In genomic region chr2:132264266-132264710, GRCm38 (mm10) we compare ENCODE assay signal across 8 mouse cellular contexts. TPM values are rescaled to one million over a fixed set of nuclear protein-coding genes. Genes with fewer than 3 reads are reported as not detected.
DNase-seq lines count a peak whose midpoint lies in the region; ATAC-seq and TF ChIP-seq lines count a peak whose summit lies in the region.

No protein-coding gene starts in this region.

- H3K9me3 ChIP-seq in forebrain, embryonic 16.5 days (ENCODE audit: control insufficient read depth, low read length), result no peaks in the 10 kb centered on the region
- H3K9me3 ChIP-seq in liver, embryonic 14.5 days (ENCODE audit: control insufficient read depth, low read length), result no peaks in the 10 kb centered on the region
- no peaks in the 10 kb centered on the region for H3K9me3 ChIP-seq in stomach, postnatal 0 days (ENCODE audit: control insufficient read depth, low read length)

- DNase-seq in thymus, postnatal 14 days, result peak; percentile 17
- DNase-seq in thymus, postnatal 0 days (ENCODE audit: low spot score), result no peak
- DNase-seq in liver, embryonic 14.5 days (ENCODE audit: low read depth in 3 of 3, low spot score in 3 of 3), result no peak
- DNase-seq in stomach, postnatal 0 days (ENCODE audit: low spot score), result no peak
- no peak for DNase-seq in right cerebral cortex, postnatal 25 days
- no peak for DNase-seq in spleen, postnatal 4 days (ENCODE audit: low spot score in 2 of 2)
- no peak for DNase-seq in layer of hippocampus, postnatal 10 days (ENCODE audit: low spot score in 2 of 2)

- no peaks in the 10 kb centered on the region for H3K36me3 ChIP-seq in forebrain, embryonic 16.5 days (ENCODE audit: control insufficient read depth, insufficient read depth)
- no peaks in the 10 kb centered on the region for H3K36me3 ChIP-seq in liver, embryonic 14.5 days (replicated peaks; ENCODE audit: control insufficient read depth, insufficient read depth, low read depth)
- H3K36me3 ChIP-seq in stomach, postnatal 0 days (ENCODE audit: control insufficient read depth, insufficient read depth, low read length), result no peaks in the 10 kb centered on the region

- WGBS in forebrain, embryonic 16.5 days, result 14% methylated on average over 6 of the region's 6 CpGs
- WGBS in liver, embryonic 14.5 days (ENCODE audit: insufficient replicate concordance), result 15% methylated on average over 6 of the region's 6 CpGs
- 17% methylated on average over 6 of the region's 6 CpGs for WGBS in stomach, postnatal 0 days

- H3K9ac ChIP-seq in forebrain, embryonic 16.5 days (replicated peaks; ENCODE audit: low read depth, low read length), result peak overlapping the region; percentile 96
- H3K9ac ChIP-seq in liver, embryonic 14.5 days (replicated peaks), result peak overlapping the region; percentile 91
- H3K9ac ChIP-seq in stomach, postnatal 0 days (ENCODE audit: low read length), result no peak overlapping the region; the same call in 1 of the 2 replicates

- no peaks in the 10 kb centered on the region for H3K27me3 ChIP-seq in forebrain, embryonic 16.5 days (replicated peaks; ENCODE audit: control insufficient read depth, insufficient read depth, low read length)
- H3K27me3 ChIP-seq in liver, embryonic 14.5 days (ENCODE audit: control insufficient read depth, insufficient read depth, low read length), result no peaks in the 10 kb centered on the region
- no peaks in the 10 kb centered on the region for H3K27me3 ChIP-seq in stomach, postnatal 0 days (ENCODE audit: control insufficient read depth, insufficient read depth, low read length)

- ATAC-seq in forebrain, embryonic 16.5 days, result no peak
- no peak for ATAC-seq in liver, embryonic 14.5 days (ENCODE audit: insufficient read depth)
- ATAC-seq in stomach, postnatal 0 days (ENCODE audit: low FRiP score, low TSS enrichment), result no peak

- H3K27ac ChIP-seq in forebrain, embryonic 16.5 days (ENCODE audit: low read length), result no peak overlapping the region
- H3K27ac ChIP-seq in liver, embryonic 14.5 days, result peak overlapping the region; percentile 76
- no peak overlapping the region for H3K27ac ChIP-seq in stomach, postnatal 0 days (replicated peaks)

- H3K4me1 ChIP-seq in forebrain, embryonic 16.5 days (replicated peaks; ENCODE audit: control insufficient read depth, insufficient read depth, low read length), result peaks cover 11% of the 10 kb centered on the region
- H3K4me1 ChIP-seq in liver, embryonic 14.5 days (replicated peaks; ENCODE audit: control insufficient read depth in 2 of 2, insufficient read depth in 2 of 2, low read length in 1 of 2), result peaks cover 9 to 23% of the 10 kb centered on the region in 2 experiments; a peak in 3 of 4 replicates
- H3K4me1 ChIP-seq in stomach, postnatal 0 days (replicated peaks; ENCODE audit: control insufficient read depth, insufficient read depth), result no peaks in the 10 kb centered on the region

- no peak for TF ChIP-seq CTCF in liver, embryonic 14.5 days (IDR thresholded peaks at IDR 0.05; ENCODE audit: low read depth)
- TF ChIP-seq CTCF in stomach, postnatal 0 days (IDR thresholded peaks at IDR 0.05; ENCODE audit: low read depth), result no peak

- peak overlapping the region; percentile 81 for H3K4me2 ChIP-seq in forebrain, embryonic 16.5 days (ENCODE audit: low read length)
- H3K4me2 ChIP-seq in liver, embryonic 14.5 days (ENCODE audit: low read depth), result peak overlapping the region; percentile 93
- peak overlapping the region; percentile 89 for H3K4me2 ChIP-seq in stomach, postnatal 0 days (replicated peaks; ENCODE audit: low read depth)

- peak overlapping the region; percentile 96 for H3K4me3 ChIP-seq in forebrain, embryonic 16.5 days (replicated peaks; ENCODE audit: low read length)
- H3K4me3 ChIP-seq in liver, embryonic 14.5 days (ENCODE audit: insufficient read depth in 1 of 2, low read depth in 2 of 2, low read length in 2 of 2), result peak overlapping the region; percentile 75 to 86
- H3K4me3 ChIP-seq in stomach, postnatal 0 days (ENCODE audit: low read depth, low read length), result peak overlapping the region; percentile 96

- TF ChIP-seq EP300 in liver, embryonic 14.5 days (IDR thresholded peaks at IDR 0.05; ENCODE audit: low read depth), result no peak
- no peak for TF ChIP-seq EP300 in stomach, postnatal 0 days (optimal IDR thresholded peaks at IDR 0.05)

RNA-seq across cellular contexts. Expression of gene Cds2, which starts 1.3 kb away (rescaled TPM):
- polyA plus RNA-seq in thymus, postnatal 0 days (2015; fragmentation: Nextera tagmentation; extraction: Ambion mirVana), result 24.4 and 24.5 TPM in 2 replicates
- polyA plus RNA-seq in forebrain, embryonic 16.5 days (2015; fragmentation: Nextera tagmentation; extraction: Ambion mirVana), result 23.0 and 27.9 TPM in 2 replicates
- 4.6 TPM in 2 replicates for polyA plus RNA-seq in liver, embryonic 14.5 days (2012; rRNA removed)
- 8.8 and 10.1 TPM in 2 replicates for polyA plus RNA-seq in liver, embryonic 14.5 days (2014; fragmentation: Nextera tagmentation; extraction: Ambion mirVana)
- polyA plus RNA-seq in stomach, postnatal 0 days (2015; fragmentation: Nextera tagmentation; extraction: Ambion mirVana), result 12.6 and 13.1 TPM in 2 replicates
- 100 to 1,000 TPM; 165 to 168 TPM for total RNA-seq in layer of hippocampus, postnatal 10 days (2021)

RNA-seq across cellular contexts. Expression of gene Pcna, which starts 11.2 kb away (rescaled TPM):
- polyA plus RNA-seq in thymus, postnatal 0 days (2015; fragmentation: Nextera tagmentation; extraction: Ambion mirVana), result 472 and 480 TPM in 2 replicates
- 164 and 192 TPM in 2 replicates for polyA plus RNA-seq in forebrain, embryonic 16.5 days (2015; fragmentation: Nextera tagmentation; extraction: Ambion mirVana)
- 355 and 391 TPM in 2 replicates for polyA plus RNA-seq in liver, embryonic 14.5 days (2012; rRNA removed)
- polyA plus RNA-seq in liver, embryonic 14.5 days (2014; fragmentation: Nextera tagmentation; extraction: Ambion mirVana), result 356 and 377 TPM in 2 replicates
- 108 and 110 TPM in 2 replicates for polyA plus RNA-seq in stomach, postnatal 0 days (2015; fragmentation: Nextera tagmentation; extraction: Ambion mirVana)
- total RNA-seq in layer of hippocampus, postnatal 10 days (2021), result 10 to 100 TPM; 55.0 to 59.2 TPM

RNA-seq across cellular contexts. Expression of gene Tmem230, which starts 16.7 kb away (rescaled TPM):
- polyA plus RNA-seq in thymus, postnatal 0 days (2015; fragmentation: Nextera tagmentation; extraction: Ambion mirVana), result 41.2 and 45.0 TPM in 2 replicates
- polyA plus RNA-seq in forebrain, embryonic 16.5 days (2015; fragmentation: Nextera tagmentation; extraction: Ambion mirVana), result 43.4 and 49.9 TPM in 2 replicates
- polyA plus RNA-seq in liver, embryonic 14.5 days (2012; rRNA removed), result 9.0 and 11.8 TPM in 2 replicates
- polyA plus RNA-seq in liver, embryonic 14.5 days (2014; fragmentation: Nextera tagmentation; extraction: Ambion mirVana), result 15.2 and 15.7 TPM in 2 replicates
- 28.6 and 29.4 TPM in 2 replicates for polyA plus RNA-seq in stomach, postnatal 0 days (2015; fragmentation: Nextera tagmentation; extraction: Ambion mirVana)
- 10 to 100 TPM; 24.1 to 26.0 TPM for total RNA-seq in layer of hippocampus, postnatal 10 days (2021)
